Mouse (Mus musculus) testis, postnatal 10 days (tissue): ENCODE measurements at regions not wholly inside any gene's neighbourhood (a gene's known extent, or its start where the extent isn't known, plus 50 kb on each side); places are given as distances from the start of the nearest gene placed in this dataset.

Experiments used
- DNase-seq: peaks from one replicate; pipeline ENCODE4 v3.0.0; 2021; ENCODE audit warnings: low spot score

- DNase-seq = peak; percentile 52
Observed at GRCm38 (mm10) chr1:167163486-167163885, 121.6 kb downstream of the Uck2 start.

GRCm38 (mm10) chr1:167162495-167162894 lies 122.6 kb downstream of the Uck2 start:
- no peak for DNase-seq

GRCm38 (mm10) chr1:167159536-167159935 lies 125.6 kb downstream of the Uck2 start:
- DNase-seq = no peak

- no peak for DNase-seq
Observed at GRCm38 (mm10) chr1:167152442-167152841, 132.7 kb downstream of the Uck2 start.

GRCm38 (mm10) chr1:167144335-167144734 lies 140.8 kb downstream of the Uck2 start:
- DNase-seq = no peak

- DNase-seq = no peak
Observed at GRCm38 (mm10) chr1:167143797-167144196, 141.3 kb downstream of the Uck2 start.
